Mouse (Mus musculus) erythroblast, adult 5-6 weeks (primary cell): Measurements from ENCODE around the gene Qrfp. TPM values are rescaled to one million over a fixed set of nuclear protein-coding genes. Genes with fewer than 3 reads are reported as not detected.

Experiments
- ATAC-seq: replicated peaks from 2 replicates; pipeline ENCODE4 v1.8.0; 2016; ENCODE audit warnings: moderate number of reproducible peaks, mild to moderate bottlenecking, moderate TSS enrichment, inconsistent platforms; ENCODE audit not compliant: poor library complexity, low FRiP score, severe bottlenecking
- total RNA-seq, 2 experiments: library from RNA; stranded (forward) in 1 of 2; stranded (reverse) in 1 of 2; fragments of 150-400 nt in 1 of 2; fragments of 200-764, 138-1000 nt in 1 of 2; gene quantifications; 2 replicates each; pipeline versions ENCODE4 v1.2.3 to v1.2.4; 2015 to 2017; ENCODE audit warnings: low replicate concordance in 2 of 2

Gene Qrfp
- total RNA-seq, 2 experiments from 2014 or later: not detected

DNA sequence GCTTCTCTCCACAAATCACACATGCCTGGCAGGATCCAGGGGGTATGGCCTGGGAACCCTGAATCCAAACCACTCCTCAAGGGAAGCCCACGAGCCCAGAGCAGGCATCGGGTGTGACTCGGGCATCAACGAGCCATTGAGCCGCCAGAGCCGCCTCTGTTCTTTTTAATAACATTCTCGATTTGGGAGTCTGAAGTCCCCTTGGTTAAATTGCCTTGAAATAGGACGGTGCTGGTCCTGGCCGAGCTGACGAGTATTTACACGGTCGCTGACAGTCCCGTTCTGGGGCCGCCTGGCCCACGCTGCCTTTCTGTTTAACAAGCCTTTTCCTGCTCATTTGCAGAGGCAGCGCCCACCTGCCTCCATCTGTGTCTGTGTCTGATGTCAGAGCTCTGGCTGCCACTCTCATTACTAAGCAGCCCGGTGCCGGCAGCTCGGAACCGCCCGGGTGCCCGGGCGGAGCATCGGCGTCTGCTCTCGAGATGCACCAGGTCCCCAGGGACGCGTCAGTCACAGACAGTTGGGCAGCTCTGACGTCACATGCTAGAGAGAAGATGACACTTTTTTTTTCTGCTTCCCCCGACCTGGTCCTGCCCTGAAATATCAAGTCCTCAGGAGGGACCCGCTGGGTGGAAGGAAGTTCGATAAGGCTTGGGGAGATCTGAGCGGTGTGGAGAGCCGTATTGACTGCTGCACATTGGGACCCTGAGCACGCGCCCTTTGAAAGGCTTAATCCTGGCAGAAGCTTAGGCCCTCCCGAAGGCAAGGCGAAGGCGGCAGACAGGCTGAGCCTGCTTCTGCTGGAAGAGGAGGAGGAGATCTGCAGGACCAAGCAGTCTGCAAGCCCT is 12.4 kb upstream of the Qrfp start:
- no peak for ATAC-seq

GRCm38 (mm10) chr2:31815367-31815766 is 5.0 kb upstream of the Qrfp start:
- ATAC-seq: peak; percentile 33; the same call in 1 of the 2 replicates

DNA sequence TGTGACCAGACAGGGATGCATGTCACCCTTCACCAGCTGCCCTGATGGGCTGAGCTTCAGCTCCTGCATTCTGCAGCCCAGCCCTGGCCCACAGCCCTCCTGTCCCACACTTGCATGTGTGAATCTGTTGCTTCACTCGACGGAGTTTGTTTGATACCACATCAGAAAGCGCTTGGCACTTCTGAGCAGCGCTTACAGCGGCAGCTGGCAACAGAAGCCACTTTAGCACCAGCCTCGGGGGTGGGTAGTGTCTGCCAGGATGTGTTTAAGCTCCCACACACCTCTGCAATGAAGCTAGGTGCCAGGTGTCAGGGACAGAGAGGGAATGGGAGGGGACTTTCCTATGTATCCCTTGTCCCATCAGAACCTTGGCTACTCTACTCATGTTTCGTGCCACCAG is 4.3 kb upstream of the Qrfp start:
- ATAC-seq: no peak

- ATAC-seq: no peak
These were observed 3.3 kb upstream of the Qrfp start for GRCm38 (mm10) chr2:31813641-31814040.

GRCm38 (mm10) chr2:31811086-31811958 is 942 bp upstream of the Qrfp start:
- no peak for ATAC-seq

DNA sequence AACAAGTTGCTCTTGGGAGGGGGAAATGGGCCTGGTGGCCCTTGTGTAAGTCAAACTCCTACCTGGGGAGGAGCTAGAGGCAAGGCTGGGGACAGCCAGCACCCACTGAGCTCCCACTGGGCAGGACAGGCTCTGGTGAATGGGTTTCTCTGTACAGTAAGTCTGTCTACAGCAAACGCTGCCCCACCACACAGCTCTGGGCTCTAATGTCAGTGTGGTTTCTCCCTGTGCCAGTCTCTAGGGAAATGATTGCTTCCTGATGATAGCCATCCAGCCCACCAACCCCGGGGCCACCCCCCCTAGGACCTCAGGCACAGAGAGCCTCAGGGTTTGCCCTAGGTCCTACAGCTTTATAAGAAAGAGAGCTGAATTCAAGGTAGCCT is 1.0 kb downstream of the Qrfp start:
- ATAC-seq: no peak

DNA sequence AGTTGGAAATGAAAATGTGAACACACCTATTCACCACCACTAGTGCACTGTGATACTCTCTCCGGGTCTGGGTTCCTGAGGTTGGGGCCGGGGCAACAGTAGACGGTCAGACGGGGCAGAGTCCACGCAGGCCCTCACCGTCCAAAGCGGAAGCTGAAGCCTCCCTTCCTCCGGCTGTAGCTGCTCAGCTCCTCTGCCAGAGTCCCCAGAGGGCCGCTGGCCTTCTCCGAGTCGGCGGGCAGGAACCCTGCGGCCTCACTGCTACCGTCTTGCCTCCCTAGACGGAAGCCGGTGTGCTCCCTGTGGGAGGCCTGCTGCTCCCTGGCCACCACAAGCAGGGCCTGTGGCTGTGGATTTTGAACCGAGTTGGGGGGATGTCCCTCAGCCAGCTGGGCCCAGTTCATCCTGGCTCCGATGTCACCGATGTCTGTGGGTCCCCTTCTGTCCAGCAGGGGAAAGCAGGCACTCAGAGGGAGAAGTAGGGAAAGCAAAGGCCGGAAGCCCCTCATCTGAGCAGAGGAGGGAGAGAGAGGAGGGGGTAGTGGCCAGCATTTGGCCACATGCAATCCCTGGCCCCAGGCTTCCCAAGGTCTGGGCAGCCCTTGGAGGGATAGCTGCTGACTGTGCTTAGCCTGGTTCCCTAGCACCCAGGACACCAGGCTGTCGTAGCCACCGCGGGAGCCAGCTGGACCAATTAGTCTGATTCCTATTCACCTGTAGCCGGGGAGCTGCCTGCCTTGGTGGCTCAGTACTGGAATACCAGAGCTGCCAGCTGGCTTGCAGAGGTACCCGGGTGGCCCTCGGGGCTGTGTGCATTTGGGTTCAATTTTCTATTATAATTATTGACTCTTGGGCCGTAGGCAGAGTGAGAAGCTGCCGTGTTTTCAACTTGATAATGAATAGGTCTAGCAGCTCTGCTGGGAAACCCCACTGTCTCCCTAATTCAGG is 1.7 kb downstream of the Qrfp start:
- ATAC-seq: no peak

GRCm38 (mm10) chr2:31806639-31807382 is 3.6 kb downstream of the Qrfp start:
- ATAC-seq: no peak

- no peak for ATAC-seq
These were observed 6.9 kb downstream of the Qrfp start for GRCm38 (mm10) chr2:31803480-31803879.

DNA sequence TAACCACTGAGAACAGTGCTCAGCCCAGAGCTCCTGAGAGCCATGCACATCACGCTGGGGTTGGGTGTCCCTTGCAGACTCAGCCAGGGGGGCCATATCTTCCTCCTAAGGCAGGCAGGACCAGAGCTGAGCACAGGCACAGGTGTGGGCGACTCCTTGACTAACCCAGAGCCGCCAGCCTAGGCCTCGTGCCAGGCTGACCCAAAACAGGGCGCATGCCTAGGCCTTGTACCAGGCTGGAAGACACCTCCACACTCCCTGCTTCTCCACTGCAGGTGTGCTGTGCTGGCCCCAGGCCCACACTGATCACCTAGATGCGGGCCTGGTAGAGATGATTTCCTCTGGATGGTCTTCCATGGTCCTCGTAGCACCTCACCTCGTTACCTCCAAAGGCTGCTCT is 7.6 kb downstream of the Qrfp start:
- no peak for ATAC-seq

DNA sequence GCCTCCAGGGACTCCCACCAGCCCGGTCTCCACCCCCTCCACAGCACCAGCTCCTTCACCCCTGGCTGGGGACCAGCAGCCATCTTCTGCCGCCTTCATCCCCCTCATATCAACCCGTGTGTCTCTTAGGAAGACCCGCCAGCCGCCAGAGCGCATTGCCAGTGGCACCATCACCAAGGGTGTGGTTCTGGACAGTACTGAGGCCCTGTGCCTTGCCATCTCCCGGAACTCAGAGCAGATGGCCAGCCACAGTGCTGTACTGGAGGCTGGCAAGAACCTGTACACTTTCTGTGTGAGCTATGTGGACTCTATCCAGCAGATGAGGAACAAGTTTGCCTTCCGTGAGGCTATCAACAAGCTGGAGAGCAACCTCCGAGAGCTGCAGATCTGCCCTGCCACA is 9.0 kb downstream of the Qrfp start:
- ATAC-seq: no peak

GRCm38 (mm10) chr2:31796943-31797342 is 13.4 kb downstream of the Qrfp start:
- ATAC-seq: no peak

DNA sequence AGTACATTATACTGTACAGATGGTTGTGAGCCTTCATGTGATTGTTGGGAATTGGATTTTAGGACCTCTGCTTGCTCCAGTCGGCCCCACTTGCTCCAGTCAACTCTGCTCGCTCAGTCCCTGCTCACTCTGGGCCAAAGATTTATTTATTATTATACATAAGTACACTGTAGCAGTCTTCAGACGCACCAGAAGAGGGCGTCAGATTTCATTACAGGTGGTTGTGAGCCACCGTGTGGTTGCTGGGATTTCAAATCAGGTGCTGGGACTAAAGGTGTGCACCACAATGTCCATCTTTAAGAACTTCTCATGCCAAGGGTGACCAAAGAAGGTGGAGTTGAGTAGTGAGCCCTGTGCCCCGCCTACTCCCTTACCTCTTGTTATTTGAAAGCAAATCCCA is 17.8 kb downstream of the Qrfp start:
- ATAC-seq: no peak

DNA sequence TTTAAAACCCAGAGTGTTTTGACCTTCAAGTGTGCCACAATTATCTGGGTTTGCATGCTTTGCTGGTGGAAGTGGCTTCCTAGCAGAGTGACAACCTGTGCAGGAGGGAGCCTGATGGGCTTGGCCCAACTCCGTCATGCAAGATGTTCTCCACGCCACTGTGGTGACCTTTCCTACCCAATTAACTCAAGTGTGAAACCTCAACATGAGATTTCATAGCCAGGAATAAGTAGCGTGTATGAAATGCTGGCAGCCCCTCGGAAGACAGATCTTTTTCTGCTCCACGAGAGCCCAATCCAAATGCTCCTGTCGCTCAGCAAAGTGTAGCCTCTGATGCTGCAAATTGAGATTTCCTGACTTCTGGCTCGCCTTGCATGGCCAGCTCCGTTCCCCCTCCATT is 19.1 kb downstream of the Qrfp start:
- no peak for ATAC-seq

GRCm38 (mm10) chr2:31790728-31791251 is 19.6 kb downstream of the Qrfp start:
- no peak for ATAC-seq

DNA sequence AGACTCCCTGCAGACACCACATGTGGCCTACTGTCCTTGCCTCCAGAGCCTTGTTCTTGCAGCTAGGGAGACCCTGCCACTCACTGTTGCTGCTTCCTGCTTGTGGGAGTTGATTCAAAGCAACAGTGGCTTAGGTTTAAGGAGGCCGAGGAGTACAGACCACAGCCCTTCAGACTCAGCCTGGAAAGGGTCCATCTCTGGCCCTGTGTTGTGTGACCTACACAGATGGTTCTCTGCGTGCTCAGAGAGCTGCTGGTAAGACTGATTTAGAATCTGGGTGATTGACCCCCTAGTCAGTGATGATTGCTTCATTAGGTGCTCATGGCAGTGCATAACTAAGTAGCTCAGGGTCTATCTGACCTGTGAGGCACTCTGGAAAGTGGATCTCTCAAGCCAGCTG is 21.2 kb downstream of the Qrfp start:
- ATAC-seq: no peak

DNA sequence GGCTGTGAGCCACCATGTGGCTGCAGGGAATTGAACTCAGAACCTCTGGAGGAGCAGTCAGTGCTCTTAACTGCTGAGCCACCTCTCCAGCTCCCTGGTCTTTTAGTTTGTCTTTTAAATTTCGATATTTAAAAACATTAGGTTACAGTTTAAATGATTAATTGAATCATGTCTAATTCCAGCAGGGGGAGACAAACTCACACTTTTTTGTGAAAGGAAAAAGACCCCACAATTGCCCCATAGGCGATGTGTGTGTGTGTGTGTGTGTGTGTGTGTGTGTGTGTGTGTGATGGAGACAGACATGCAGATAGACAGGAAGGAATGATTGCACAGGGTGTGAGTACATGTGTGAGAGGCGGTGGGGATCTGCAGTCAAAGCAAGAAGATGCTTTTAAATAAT is 22.2 kb downstream of the Qrfp start:
- ATAC-seq: no peak

DNA sequence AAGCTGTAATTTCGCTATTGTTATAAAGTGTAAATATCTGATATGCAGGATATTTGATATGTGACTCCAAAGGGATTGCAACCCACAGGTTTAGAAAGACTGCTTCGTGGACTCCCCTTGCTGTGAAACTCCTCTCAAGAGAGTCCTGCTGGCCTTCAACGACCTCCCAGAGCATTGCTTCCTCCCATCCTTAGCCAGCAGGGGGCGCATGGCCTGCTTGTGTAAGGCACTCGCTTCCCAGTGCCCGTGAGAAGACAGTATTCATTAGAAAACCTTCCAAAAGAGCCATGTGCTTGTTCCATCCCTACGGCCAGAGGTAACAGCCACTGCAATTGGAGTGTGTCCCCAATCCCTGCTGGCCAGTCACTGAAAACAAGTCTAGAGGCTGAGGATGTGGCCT is 23.4 kb downstream of the Qrfp start:
- ATAC-seq: peak; percentile 68

- ATAC-seq: no peak
These were observed 25.3 kb downstream of the Qrfp start for GRCm38 (mm10) chr2:31785074-31785473.
